Mouse (Mus musculus) urinary bladder, adult 18-20 months (tissue): ENCODE results near the gene Galnt6.
A peak's percentile ranks its signal among the peaks of the same experiment; 100 is the strongest.
"Not testable (repeated sequence)": the region's sequence is repeated elsewhere in the genome, so short reads cannot be mapped to it uniquely, and the experiment has no call there.

Source experiments
- DNase-seq, 2 experiments: peaks; one replicate each; pipeline ENCODE4 v3.0.0; 2022; ENCODE audit warnings: low spot score in 2 of 2, mixed read lengths in 2 of 2

Galnt6 gene

DNA sequence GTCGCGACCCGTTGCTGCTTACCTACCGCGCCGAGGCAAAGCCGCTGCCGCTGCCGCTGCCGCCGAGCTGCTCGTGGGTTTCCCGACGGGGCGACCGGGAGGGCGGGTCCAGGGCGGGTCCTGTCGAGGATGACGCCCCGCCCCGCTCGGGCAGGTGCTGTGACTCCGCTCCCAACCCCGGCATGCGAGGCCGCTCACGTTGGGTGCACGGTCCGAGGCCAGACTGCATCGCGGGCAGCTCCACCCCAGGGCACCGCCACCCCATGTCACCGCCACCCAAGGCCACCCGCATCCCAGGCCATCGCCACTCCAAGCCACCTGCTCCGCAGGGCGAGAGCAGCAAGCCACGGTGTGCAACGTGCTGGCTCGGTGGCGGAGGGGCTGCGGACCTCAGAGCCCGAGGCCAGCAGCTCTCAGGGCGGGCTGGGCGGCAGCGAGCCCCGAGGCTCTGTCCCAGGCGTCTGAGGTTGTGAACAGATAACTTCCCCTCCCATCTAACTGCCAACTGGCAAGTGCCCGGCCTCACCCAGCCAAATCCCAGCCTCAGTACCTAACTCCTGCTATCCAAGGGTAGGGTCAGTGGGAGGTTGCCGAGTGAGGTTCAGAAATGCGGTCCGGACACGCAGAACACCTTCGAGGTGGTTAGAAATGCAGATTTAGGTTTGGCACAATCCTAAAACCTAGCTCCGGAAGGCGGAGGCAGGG is at the start of gene Galnt6:
TSS of gene Galnt6 (minus strand) at position 96 of the 705 bp plus-strand sequence.
- DNase-seq: no peak

DNA sequence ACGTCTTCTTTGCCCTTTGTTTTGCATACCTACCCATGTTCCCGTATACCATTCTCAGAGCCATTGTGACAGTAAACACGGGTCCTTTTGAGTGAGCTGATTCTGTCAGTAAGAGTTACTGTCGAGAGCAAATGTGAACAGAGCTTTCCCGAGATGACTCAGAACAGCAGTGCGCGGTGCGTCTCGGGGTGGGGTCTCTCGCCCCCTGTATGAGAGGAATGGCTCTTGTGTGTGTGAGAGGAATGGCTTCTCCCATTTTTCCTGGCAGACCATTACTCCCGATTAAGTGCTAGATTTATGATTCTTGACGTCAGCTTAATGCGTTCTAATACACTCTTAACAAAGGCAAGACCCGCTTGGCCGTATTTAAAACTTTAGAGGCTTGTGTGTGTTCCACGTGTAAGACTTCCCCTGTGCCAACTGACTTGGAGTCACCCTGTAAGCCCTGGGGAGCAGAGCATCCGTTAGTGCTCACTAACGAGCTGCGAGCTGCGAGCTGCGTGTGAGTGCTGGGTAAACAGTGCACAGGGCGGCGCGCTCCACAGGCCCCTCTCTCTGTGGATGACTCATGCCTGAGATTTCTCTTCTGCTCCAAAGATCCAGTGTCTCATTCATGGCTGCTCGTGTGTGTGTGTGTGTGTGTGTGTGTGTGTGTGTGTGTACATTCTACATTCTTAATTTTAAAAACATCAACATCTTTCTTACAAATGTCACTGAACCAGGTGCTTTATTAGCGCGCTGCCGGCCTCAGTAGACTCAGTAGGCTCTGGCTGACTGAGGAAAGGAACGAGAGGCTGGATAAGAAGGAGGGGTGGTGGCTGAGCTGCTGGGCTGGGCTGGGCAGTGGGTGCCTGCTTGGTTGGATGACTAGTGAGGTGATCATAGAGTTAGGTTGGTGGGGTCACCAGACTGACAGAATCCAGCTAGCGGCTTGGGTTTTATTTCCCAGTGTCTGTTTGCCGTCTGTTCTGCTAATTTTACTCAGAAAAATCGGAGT is 48.1 kb upstream of the Galnt6 start:
- DNase-seq: peak in 1 of 2 experiments; percentile 62

- no peak for DNase-seq
These were observed 47.2 kb upstream of the Galnt6 start for GRCm38 (mm10) chr15:100776424-100776823.

DNA sequence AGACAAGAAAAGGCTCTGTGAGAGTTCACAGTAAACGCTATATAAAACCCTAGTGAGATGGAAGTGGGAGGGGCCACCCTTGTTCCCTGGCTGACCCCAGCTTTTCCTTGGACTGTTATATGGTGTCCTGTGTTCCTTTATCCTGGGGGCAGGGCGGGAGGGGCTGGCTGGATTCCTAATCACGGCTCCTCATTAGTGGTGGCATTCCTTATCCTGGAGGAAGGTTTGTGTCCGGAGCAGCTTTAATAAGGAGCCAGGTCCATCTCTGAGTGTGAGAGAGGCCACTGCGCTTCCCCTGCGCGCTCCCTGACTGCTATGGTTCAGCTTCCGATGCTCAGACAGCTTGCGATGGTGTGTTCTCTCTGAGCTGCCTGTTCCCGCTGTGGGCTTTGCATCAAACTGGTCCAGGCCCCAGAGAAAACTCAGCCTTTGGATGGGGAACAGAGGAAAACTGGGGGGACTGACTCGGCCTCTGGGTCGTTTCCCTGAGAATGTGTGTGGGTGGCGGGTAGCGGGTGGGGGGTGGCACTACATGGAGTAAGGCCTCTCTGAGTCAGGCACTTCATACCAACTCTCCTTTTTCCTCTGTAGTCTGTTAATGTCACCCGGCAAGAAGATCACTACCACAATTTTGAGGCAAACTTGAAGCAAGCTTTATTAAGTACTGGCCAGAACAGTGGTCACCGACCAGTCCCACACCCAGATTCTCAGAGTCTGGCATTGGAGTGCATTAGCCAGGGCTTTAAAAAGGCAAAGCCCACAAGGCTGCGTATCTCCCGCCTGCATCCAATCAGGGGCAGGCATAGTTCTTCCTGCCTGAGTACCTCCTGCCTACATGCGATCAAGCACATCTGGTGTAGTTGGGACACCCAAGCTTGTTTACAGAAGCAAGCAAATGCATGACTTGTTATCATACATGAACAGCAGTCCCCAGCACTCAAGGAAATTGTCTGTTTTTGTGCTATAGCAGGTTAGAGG is 46.3 kb upstream of the Galnt6 start:
- DNase-seq: no peak

DNA sequence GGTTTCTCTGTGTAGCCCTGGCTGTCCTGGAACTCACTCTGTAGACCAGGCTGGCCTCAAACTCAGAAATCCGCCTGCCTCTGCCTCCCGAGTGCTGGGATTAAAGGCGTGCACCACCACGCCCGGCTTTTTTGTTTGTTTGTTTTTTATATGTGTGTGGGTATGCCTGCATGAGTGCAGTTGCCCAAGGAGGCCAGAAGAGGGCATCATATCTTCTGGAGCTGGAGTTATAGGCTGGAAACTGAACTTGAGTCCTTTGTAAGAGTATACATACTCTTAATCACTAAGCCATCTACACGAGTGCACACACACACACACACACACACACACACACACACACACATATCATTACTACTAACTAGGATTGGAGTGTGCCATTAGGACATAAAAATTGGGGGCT is 44.7 kb upstream of the Galnt6 start:
- DNase-seq: not testable (repeated sequence)

DNA sequence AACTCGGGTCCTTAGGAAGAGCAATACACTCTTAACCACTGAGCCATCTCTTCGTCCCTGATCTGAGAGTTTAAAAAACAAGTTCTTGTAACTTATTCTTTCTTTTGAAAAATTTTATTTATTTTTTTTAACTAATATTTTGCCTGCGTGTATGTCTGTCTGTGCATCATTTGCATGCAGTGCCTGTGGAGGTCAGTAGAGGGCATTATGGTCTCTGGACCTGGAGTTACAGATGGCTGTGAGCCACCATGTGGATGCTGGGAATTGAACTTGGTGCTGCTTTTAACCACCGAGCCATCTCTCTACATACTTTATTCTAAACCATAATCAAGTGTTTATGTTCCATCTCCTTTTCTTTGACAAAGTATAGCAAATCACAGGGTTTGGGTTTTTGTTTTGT is 43.5 kb upstream of the Galnt6 start:
- DNase-seq: no peak

DNA sequence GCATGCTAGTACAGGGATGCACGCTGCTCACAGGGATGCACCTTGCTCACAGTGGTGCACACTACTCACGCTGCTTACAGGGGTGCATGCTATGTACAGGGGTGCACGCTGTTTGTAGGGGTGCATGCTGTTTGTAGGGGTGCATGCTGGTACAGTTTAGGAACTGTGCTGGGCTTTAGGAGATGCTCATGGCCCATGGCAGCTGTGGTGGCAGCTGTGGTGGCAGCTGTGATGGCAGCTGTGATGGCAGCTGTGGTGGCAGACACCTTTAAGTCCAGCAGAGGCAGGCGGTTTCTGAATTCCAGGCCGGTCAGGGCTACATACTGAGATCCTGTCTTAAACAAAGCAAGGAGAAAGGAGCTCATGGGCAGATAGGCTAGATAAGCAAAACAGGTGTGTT is 41.2 kb upstream of the Galnt6 start:
- no peak for DNase-seq

- not testable (repeated sequence) for DNase-seq
These were observed 39.8 kb upstream of the Galnt6 start for GRCm38 (mm10) chr15:100769023-100769422.

GRCm38 (mm10) chr15:100767851-100768250 is 38.7 kb upstream of the Galnt6 start:
- DNase-seq: no peak

DNA sequence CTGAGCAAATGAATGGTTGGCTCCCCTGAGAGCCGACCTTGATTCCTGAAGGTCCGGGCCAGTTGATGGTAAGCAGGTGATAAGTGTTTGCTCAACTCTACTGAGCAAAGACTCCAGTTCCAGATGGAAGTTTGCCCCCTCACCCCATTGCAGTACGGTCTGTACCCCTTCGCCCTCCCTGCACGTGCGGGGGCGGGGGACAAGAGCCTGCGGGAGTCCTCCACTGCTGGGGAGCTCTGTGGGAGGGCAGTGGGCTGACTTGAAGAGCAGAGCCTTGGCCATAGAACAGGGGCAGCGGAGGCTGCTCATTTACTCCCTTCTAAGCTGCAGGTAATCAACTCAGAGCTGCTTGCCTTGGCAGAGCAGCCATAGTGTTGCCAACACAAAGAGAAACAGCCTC is 37.6 kb upstream of the Galnt6 start:
- no peak for DNase-seq

DNA sequence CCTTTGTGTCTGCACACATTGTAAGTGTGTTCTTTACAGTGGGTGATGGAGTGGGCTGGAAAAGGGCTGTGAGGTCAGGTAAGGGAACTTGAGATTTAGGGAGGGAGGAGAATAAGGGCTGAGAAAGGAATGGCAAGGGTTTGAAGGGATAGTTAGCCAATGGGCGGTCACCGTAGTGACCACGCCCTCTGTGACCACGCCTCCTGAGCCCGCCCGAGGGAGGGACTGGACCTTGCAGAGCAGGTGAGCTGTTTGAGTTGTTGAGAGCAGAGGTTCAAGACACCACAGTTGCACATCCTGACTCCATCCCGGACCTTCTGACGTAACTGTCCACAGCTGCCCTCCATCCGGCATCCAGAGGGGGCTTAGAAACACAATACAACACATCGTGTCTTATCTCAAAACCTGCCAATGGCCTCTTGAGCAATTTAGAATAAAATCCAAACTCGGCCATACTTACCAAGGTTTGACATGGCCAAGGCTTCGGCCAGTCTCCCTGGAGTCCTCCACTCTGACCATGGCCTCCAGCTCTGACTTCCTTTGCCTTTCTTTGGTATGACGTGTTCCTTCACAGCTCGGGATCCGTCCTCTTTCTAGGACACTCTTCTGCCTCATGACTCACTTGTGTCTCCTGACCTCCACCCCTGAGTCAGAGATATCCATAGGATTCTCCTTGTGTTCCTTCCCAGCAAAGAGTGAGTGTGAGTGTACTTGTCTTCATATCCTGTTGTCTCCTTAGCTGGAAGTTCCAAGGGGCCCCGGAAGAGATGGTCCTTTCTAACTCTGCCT is 35.2 kb upstream of the Galnt6 start:
- no peak for DNase-seq

GRCm38 (mm10) chr15:100762649-100763048 is 33.5 kb upstream of the Galnt6 start:
- peak in 1 of 2 experiments; percentile 14 for DNase-seq

DNA sequence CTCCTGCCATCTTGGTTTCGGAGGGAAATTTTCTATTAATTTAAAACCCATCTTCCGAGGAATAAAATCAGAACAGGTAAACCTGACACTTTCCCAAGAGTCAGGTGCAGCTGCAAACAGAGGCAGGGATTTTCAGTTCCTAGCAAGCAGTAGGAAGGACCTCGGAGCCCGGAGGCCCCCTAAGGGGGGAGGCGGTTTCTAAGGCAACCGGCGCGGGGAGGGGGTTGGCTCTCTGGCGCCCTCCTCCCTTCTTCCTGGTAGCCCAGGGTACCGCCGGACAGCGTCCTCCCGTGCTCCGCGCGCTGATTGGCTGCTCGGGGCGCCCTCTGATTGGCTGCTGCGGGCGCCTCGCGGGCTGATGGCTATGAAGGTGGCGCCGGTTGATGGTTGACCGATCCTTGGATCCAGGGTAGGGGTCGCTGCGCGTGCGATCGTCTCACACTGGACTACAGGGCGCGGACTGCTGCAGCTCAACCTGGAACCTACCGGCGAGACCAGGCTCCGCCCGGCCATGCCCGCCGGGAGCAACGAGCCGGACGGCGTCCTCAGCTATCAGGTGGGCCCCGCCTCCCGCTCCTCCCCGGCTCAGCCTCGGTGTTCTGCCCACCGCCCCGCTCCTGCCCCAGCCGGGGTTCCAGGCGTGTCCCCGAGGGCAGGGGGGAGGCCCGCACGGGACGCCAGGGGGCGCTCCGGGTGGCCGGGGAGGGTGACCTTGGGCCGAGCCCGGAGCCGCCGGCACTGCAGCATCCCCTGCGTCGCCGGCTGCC is 32.4 kb upstream of the Galnt6 start, which contains the start of gene Slc4a8:
TSS of gene Slc4a8 (plus strand) at position 329 of the 767 bp plus-strand sequence.
- peak; percentile 87 for DNase-seq

- peak in 1 of 2 experiments; percentile 18 for DNase-seq
These were observed 31.9 kb upstream of the Galnt6 start for GRCm38 (mm10) chr15:100761036-100761418.

- no peak for DNase-seq
These were observed 30.1 kb upstream of the Galnt6 start for GRCm38 (mm10) chr15:100759286-100759685.

DNA sequence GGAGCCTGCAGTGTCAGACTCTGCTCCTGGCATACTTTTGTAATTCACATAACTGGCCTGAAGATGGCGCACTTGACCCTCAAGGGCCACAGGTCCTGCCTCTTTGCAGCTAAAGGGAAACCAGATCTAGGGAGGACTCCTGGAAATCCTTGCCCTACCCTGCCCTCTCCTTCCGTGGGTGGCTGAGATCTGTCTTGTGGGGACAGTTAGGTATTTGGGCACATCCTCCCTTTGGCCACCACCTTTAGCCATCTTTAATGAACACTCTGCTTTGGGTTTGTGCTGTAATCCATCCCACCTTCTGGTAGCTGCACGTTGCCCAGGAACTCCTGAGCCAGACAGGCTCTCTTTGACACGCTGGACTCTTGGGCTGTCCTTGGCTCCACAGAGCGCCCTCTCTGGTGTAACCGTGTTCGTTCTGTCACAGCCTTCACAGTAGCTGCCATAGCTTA is 28.4 kb upstream of the Galnt6 start:
- peak; percentile 47 to 48 for DNase-seq

DNA sequence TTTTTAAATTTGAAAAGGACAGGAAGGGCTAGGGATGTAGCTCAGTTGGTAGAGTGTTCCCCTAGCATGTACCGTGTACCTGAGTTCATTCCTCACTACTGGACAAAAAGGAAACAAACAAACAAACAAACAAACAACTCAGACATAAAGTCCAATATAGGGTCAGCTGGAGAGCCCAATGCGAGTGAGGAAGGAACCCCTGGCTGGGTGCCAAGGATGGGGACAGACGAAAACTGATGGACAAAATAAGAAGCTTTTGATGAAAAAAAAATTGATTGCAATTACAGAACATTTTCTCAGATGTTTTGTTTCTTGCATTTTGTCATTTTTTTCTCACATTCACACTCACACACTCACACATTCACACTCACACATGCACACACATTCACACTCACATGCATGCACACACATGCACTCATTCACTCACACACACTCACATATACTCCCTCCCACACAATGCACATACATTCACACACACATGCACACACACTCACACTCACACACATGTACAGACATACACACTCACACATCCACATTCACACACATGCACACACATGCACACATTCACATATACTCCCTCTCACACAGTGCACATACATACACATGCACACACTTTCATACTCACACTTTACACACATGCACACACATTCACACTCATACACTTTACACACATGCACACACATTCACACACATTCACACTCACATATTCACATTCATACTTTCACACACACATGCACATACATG is 26.9 kb upstream of the Galnt6 start:
- no peak for DNase-seq

DNA sequence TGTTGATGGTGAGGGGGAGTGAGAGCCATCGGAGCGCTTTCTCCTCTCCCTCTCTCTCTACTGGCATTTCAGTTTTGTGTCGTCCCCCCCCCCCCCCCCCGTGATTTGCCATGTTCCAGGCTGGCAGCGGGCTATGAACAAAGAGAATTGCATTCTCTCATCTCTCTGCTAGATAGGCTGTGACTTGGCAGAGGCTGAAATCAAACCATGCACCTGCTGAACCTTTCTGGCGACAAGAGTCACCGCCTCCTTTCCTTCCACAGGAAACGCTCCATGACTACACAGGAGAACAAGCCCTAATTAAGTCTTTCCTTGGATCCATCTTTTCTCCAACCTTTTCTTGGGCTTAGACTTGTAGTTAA is 26.3 kb upstream of the Galnt6 start:
- DNase-seq: no peak
